Mouse (Mus musculus) embryo, embryonic 10 days (tissue): ENCODE data around the gene AY761184.
"Not testable (repeated sequence)": the region's sequence is repeated elsewhere in the genome, so short reads cannot be mapped to it uniquely, and the experiment has no call there.

ENCODE experiments used
- DNase-seq: peaks from one replicate; pipeline ENCODE4 v3.0.0-alpha.2; 2015; ENCODE audit warnings: low spot score

AY761184 gene

DNA sequence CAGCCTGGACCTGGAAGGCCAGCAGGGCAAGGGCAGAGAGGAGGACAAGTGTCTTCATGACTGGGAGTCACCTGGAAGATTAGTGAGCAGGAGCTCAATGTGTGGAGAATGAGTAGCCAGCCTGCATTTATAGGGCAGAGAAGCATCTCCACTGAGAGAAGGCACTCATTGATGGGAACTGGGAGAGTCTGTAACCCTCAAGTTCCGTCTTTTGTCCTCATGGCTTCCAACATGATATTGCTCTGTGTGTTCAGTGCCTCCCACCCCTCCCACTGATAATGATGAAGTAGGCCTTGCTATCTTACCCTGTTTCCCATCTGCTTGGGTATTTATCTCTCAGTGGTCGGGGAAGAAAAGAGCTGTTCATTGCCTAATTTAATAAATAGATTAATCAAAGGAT, at the start of gene AY761184:
Gene AY761184 (minus strand): TSS at position 101 of the 400 bp plus-strand sequence.
- DNase-seq, result not testable (repeated sequence)

DNA sequence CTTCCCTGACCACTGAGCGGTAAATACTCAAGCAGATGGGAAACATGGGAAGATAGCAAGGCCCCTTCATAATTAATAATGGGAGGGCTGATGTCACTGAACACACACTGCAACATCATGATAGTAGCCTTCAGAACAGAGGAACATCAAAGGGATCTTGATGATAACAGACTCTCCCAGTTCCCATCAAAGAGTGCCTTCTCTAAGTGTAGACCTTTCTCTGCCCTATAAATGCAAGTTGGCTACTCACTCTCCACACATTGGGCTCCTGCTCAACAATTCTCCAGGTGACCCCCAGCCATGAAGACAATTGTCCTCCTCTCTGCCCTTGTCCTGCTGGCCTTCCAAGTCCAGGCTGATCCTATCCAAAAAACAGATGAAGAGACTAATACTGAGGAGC, 37.9 kb downstream of the AY761184 start, which contains the start of gene Defa34:
Gene Defa34 (plus strand): TSS at position 301 of the 400 bp plus-strand sequence.
- not testable (repeated sequence) for DNase-seq

DNA sequence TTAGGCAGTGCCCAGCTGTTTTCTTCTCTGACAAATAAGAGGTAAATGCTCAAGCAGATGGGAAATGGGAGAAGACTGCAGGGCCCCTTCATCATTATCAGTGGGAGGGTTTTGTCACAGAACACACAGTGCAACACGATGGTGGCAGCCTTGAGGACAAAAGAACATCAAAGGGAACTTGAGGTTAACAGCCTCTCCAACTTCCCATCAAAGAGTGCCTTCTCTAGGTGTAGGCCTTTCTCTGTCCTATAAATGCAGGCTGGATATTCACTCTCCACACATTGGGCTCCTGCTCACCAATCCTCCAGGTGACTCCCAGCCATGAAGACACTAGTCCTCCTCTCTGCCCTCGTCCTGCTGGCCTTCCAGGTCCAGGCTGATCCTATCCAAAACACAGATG, 48.0 kb downstream of the AY761184 start, which contains the start of gene Defa17:
Gene Defa17 (plus strand): TSS at position 301 of the 400 bp plus-strand sequence.
- not testable (repeated sequence) for DNase-seq
